Mouse (Mus musculus) adrenal gland, postnatal 10 days (tissue): ENCODE results near the gene Aimp2. TPM values are rescaled to one million over a fixed set of nuclear protein-coding genes. Genes with fewer than 3 reads are reported as not detected.
A peak's percentile ranks its signal among the peaks of the same experiment; 100 is the strongest.

Source experiments
- DNase-seq: peaks from one replicate; pipeline ENCODE4 v3.0.0; 2021; ENCODE audit warnings: mixed read lengths
- total RNA-seq, 2 experiments: library from RNA; stranded (reverse); gene quantifications; 2 replicates each; pipeline ENCODE4 v1.2.3; 2021

Aimp2 gene
- total RNA-seq, 2 experiments from 2014 or later = 34.3 to 38.6 TPM

GRCm38 (mm10) chr5:143902111-143902510, 7.5 kb downstream of the Aimp2 start:
- DNase-seq = peak; percentile 18

DNA sequence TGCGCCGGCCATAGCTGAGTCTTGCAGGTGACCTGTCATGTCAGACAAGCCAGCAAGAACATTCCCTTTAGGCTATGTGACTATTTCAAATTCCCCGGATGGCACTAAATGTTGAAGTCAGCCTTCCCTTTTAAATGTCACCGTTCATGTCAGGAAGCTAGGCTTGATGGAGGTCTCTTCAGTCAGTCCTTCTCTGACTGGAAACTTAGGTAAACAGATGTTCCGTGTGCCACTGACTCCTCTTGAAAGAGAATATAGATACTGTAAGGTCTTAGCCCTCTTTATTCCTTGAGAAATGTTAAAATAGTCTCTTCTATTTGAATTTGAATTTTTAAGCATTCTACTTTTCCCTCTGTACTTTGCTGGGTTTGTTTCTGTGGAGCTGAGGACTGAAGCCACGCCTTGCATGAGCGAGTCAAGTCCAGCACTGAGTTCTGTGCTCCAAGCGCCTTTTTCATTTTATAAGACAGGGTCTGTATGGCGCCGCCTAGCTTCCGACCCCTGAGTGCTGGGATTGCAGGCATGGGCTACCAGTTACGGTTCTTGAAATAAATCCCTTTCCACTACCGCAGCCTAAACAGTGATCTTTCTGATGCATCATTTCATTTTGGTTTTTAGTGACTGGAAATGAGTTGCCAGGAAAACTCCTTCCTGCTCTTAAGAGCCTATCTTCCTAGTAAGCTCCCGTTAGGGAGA, 11.9 kb downstream of the Aimp2 start, which contains the start of gene Ankrd61:
Ankrd61 (minus strand) TSS at position 51 of the 696 bp plus-strand sequence.
- no peak for DNase-seq

GRCm38 (mm10) chr5:143893396-143893795, 16.3 kb downstream of the Aimp2 start:
- no peak for DNase-seq

GRCm38 (mm10) chr5:143892255-143892886, 17.3 kb downstream of the Aimp2 start:
- DNase-seq = no peak

DNA sequence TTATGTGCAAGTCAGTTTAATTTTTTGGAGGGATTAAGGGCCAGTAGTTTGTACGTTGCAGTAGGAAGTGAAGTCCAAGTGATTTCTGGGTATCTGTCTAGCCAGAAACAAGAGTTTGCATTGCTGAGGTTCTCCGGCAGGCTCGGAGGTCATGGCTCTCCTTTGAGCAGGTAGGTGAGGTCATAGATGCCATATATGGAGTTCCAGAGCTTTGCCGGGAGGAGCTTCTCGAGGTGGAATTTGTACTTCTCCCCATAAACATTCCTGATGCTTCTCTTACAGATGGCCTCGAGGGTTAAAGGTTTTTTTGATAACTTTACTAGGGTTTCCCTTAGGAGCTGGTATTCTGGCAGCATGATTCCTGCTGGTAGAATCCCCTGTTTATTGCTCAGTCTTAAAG, 18.9 kb downstream of the Aimp2 start:
- no peak for DNase-seq

DNA sequence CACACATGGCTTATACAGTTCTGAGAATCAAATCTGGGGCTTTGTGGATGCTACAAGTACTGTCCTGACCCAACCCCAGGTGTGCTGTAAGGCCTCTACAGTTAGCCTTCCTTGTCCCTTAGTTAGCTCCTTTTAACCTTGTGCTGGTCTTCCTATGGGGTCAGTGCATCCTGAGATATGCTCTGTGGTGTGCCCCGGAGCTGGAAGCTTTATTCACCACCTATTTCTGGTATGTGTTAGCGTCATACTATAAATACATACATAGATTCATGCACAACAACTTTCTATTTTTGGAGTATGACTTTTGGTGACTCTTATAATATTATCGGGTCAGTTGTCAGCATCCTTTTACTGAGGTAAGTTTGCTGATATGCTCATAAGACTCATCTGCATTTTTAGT, 24.4 kb downstream of the Aimp2 start:
- no peak for DNase-seq

- DNase-seq = peak; percentile 40
Observed at GRCm38 (mm10) chr5:143874571-143874970, 35.1 kb downstream of the Aimp2 start.

- no peak for DNase-seq
Observed at GRCm38 (mm10) chr5:143871547-143872169, 38.0 kb downstream of the Aimp2 start.

Other genes with a start within 250 kb of the Aimp2 start
- 10 to 100 TPM; 11.2 to 13.4 TPM for gene Usp42, start 177.6 kb downstream of the Aimp2 start, total RNA-seq
- 10 to 100 TPM; 30.1 to 32.9 TPM for gene Eif2ak1, start 92.1 kb downstream of the Aimp2 start, total RNA-seq
- gene Ankrd61, start 12.2 kb downstream of the Aimp2 start, total RNA-seq = not detected
- gene Pms2, start 117 bp upstream of the Aimp2 start, total RNA-seq = 10 to 100 TPM in 1 of 2 experiments, 1 to 10 TPM in 1; 8.8 to 12.5 TPM
- not detected for gene Gm42421, start 18.3 kb upstream of the Aimp2 start, total RNA-seq
- gene Rsph10b, start 23.2 kb upstream of the Aimp2 start, total RNA-seq = 1 to 10 TPM in 1 of 2 experiments, under 1 TPM in 1; 0.78 to 1.2 TPM
- gene Ccz1, start 105.0 kb upstream of the Aimp2 start, total RNA-seq = 10 to 100 TPM; 56.7 to 56.9 TPM
- not detected for gene Ocm, start 116.8 kb upstream of the Aimp2 start, total RNA-seq
- gene Lmtk2, start 190.6 kb upstream of the Aimp2 start, total RNA-seq = 10 to 100 TPM; 21.9 to 24.4 TPM